Mouse (Mus musculus): Measurements from ENCODE around the gene Hmcn2. TPM values are rescaled to one million over a fixed set of nuclear protein-coding genes. Genes with fewer than 3 reads are reported as not detected.

Gene Hmcn2
- total RNA-seq, 2 experiments from 2014 or later = 0.09 to 0.15 TPM

DNA sequence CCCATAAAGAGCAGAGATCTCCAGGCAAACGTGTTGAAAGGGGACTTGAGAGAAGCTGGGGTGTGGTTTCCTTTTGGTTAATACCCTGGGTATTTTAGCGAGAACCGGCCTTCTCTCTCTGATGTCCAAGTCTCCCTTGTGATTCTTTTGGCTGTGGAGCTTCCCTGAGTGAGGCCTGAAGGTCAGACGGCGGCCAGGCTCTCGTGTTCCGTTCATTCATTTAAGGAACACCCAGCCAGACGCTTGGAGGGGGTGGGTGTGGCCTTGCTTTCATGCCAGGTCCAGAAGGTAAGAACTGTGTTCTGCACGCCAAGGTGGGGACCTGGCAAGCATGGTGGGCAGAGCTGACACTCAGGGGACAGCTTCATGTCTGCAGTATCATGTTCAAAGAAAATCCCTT is 10.0 kb upstream of the Hmcn2 start:
- ATAC-seq (replicated peaks; ENCODE audit: poor library complexity, severe bottlenecking) = no peak

DNA sequence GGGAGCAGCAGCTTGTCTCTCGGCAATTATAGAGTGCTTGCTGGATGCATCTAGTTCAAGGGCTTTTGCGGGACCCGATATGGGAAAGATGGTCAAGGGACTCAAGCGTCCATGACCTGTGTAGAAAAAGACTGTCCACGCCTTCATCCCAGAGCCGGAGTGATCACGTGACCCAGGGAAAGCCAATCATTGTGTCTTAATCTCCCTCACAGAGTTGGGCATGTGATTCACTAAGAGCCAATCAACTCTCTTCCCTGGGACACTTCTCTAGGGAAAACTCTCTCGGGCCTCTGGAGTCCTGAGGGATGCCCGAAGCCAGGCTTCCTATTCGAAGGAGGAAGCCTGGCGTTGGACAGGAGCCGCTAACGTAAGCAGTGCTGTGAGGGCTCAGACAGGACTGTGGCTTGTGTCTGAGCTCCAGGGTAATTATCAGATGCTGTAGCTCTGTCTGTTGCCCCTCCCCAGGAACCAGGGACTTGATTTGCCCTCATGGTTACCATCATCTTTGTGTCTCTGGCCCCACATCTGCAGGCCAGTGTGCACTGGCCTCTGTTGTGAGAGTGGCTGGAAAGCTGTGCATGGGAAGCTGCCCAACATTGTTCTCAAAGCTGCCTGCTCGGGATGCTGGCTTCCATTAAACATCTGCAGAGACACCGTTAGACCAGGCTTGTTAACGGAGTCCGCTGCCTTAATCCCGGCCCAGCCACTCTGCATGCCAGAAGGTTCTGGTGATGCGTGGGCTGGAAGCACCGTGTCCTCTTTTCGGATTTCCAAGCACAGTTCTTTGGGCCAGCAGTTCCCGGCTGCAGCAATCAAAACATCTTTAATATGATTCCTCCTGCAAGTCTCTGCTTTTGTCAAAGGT is 9.2 kb upstream of the Hmcn2 start:
- ATAC-seq (replicated peaks; ENCODE audit: poor library complexity, severe bottlenecking) = no peak

GRCm38 (mm10) chr2:31305684-31306083 is 8.5 kb upstream of the Hmcn2 start:
- ATAC-seq (replicated peaks; ENCODE audit: poor library complexity, severe bottlenecking) = peak; percentile 40; the same call in 1 of the 2 replicates

DNA sequence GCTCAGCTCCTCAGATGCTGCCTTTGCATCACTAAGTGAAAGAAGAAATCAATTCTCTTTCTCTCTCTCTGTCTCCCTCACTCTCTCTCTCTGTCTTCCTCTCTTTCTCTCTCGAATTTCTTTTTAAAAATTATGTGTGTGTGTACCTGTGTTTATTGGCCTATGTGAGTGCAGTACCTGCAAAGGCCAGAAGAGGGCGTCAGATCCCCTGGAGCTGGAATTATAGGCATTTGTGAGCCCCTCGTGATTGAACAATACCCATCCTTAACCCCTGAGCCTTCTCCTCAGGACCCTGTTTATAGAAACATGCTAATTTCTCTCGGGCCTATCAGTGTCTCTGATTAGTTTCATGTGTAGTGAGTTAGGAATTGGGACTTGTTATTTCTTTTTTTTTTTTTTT is 6.0 kb upstream of the Hmcn2 start:
- no peak for ATAC-seq (replicated peaks; ENCODE audit: poor library complexity, severe bottlenecking)

GRCm38 (mm10) chr2:31309549-31309948 is 4.7 kb upstream of the Hmcn2 start:
- ATAC-seq (replicated peaks; ENCODE audit: poor library complexity, severe bottlenecking) = no peak

- no peak for ATAC-seq (replicated peaks; ENCODE audit: poor library complexity, severe bottlenecking)
Measured at GRCm38 (mm10) chr2:31318162-31318561, 3.9 kb downstream of the Hmcn2 start.

- ATAC-seq (replicated peaks; ENCODE audit: poor library complexity, severe bottlenecking) = no peak
Measured at GRCm38 (mm10) chr2:31319200-31319599, 5.0 kb downstream of the Hmcn2 start.

GRCm38 (mm10) chr2:31327186-31327585 is 13.0 kb downstream of the Hmcn2 start:
- no peak for ATAC-seq (replicated peaks; ENCODE audit: poor library complexity, severe bottlenecking)

GRCm38 (mm10) chr2:31337706-31338330 is 23.6 kb downstream of the Hmcn2 start:
- no peak for ATAC-seq (replicated peaks; ENCODE audit: poor library complexity, severe bottlenecking)

DNA sequence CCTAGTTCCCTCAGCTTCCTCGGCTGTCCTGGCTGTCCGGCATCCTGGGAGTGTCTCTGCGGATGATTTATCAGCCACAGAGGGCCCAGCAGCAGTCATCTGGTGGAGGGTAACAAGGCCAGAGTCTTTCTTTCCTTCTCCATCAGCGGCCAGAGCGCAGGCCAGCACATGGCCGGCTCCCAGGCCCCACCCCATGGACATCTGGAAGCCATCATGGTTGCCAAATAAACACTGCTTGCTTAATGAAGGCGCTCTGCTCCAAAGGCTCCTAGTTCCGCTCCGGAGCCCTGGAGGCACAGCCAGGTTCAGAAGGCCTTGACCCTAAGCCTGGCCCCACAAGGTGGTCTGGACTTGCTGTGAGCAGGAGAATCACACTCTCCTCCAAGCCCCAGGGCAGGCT is 25.6 kb downstream of the Hmcn2 start:
- ATAC-seq (replicated peaks; ENCODE audit: poor library complexity, severe bottlenecking) = no peak

GRCm38 (mm10) chr2:31341726-31342535 is 27.7 kb downstream of the Hmcn2 start:
- no peak for ATAC-seq (replicated peaks; ENCODE audit: poor library complexity, severe bottlenecking)

DNA sequence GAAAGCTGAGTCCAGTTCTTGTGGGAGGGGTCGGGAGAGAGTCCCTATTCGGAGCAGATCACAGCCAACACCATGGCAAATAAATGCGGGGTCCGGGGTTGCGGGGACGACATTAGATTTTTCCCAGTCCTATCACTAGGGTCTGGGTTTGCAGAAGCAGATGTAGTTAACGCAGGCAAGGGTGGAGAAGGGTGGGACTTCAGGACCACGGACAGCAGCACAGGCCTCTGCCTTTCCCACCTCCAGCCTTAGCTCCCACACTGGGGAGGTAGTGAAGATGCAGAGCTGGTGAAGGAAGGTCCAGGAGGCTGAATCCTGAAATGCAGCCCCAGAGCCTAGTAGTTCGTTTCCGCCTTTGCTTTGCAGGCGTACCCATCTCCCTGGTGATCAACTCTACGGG is 31.9 kb downstream of the Hmcn2 start:
- ATAC-seq (replicated peaks; ENCODE audit: poor library complexity, severe bottlenecking) = peak; percentile 35

GRCm38 (mm10) chr2:31348373-31348772 is 34.2 kb downstream of the Hmcn2 start:
- ATAC-seq (replicated peaks; ENCODE audit: poor library complexity, severe bottlenecking) = no peak

DNA sequence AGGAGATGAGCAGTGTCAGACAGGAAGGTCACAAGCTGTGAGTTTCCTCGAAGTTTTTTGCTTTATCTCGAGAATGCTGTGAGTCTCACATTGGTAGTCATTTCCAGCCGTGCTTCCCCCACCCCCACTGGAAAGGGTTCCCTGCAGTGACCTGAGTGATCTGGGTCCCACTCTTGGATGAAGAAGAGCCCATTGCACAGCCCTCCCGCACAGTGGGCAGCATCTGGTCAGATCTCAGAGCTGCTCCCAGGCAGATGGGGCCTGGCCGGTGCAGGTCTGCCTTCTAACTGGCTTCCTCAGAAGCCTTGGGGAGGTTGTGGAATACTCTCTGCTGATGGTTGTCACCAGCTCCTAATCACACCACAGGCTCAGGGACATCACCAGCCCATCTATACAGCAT is 34.6 kb downstream of the Hmcn2 start:
- ATAC-seq (replicated peaks; ENCODE audit: poor library complexity, severe bottlenecking) = no peak

DNA sequence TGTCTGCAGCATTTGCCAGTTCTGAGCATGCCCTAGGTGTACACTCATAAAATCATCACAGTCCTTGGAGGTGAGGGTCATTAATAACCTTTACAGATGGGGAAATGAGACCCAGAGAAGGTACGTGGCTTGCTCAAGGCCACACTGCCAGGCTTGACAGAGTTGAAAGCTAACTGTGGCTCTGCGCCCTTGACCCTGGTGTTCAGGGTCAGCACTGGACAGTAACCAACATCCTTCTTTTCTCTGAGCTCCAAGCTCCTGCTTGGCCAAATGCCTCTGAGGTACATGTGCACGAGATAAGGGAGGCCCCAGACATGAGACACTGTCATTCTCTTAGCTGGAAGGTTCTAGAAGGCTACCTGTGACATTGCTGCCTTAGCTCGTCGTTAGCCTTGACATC is 42.6 kb downstream of the Hmcn2 start:
- ATAC-seq (replicated peaks; ENCODE audit: poor library complexity, severe bottlenecking) = no peak

DNA sequence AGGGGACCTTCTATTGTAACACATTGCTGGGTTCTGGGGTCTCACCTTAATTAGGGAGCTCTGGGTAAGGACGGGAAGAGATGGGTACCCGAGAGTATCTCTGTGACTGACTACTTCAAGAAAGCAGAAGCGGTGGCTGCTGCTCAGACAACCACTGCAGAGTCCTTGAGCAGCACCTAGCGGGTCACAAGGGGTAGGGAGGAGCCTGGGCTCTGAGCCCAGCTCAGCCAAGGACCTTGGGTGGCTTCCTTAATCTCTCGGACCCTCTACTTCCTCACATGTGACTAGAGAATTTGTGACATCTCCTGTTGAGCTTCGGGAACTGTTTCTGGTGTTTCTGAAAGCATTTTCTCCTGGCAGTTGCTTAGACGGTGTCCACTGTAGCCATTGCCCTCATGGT is 45.1 kb downstream of the Hmcn2 start:
- ATAC-seq (replicated peaks; ENCODE audit: poor library complexity, severe bottlenecking) = peak; percentile 50

GRCm38 (mm10) chr2:31367186-31367585 is 53.0 kb downstream of the Hmcn2 start:
- ATAC-seq (replicated peaks; ENCODE audit: poor library complexity, severe bottlenecking) = no peak

DNA sequence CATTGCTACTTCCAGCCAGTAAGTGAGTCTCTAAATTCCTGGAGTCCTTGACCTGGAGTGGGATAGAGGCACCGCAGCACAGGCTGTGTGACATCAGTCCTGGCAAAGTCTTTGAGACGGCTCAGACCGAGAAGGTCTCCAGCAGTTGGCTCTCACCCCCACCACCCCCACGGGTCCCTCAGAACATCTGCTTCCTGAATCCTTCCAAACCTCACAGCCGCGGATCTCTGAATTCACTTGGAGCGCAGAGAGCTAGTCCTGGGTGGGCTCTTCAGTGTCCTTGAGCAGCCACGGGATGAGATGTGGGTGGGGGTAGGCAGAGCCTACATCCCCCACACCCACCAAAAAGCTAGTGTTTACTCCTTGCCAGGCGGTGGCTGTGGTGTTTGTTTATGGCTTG is 57.2 kb downstream of the Hmcn2 start:
- no peak for ATAC-seq (replicated peaks; ENCODE audit: poor library complexity, severe bottlenecking)

- no peak for ATAC-seq (replicated peaks; ENCODE audit: poor library complexity, severe bottlenecking)
Measured at GRCm38 (mm10) chr2:31372186-31372585, 58.0 kb downstream of the Hmcn2 start.

DNA sequence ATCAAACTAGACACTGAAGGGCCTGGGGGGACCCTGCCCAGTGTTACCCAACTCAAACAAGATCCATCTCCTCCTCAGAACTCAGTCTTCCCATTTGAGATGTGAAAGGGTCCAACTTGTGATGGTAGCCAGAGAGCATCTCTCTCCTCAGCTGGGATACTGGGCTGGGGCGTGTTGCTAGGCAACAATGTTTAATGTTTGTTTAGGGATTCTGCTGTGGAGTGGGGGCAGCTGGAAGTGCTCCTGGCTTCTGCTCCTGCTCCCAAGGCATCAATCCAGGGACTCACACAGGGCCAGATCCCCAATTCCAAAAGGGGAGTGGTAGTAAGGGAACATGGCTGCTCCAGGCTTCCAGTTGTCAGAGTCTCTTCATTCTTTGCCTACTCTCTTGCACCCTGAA is 60.2 kb downstream of the Hmcn2 start:
- no peak for ATAC-seq (replicated peaks; ENCODE audit: poor library complexity, severe bottlenecking)

- ATAC-seq (replicated peaks; ENCODE audit: poor library complexity, severe bottlenecking) = no peak
Measured at GRCm38 (mm10) chr2:31376057-31376456, 61.8 kb downstream of the Hmcn2 start.
